Mouse (Mus musculus) spleen, postnatal 14 days (tissue): ENCODE measurements around the gene Mum1.

ENCODE experiments used
- DNase-seq, 2 experiments: peaks; one replicate each; pipeline ENCODE4 v3.0.0; 2021 to 2022; ENCODE audit warnings: low spot score in 2 of 2

The Mum1 gene

GRCm38 (mm10) chr10:80271186-80271843, 45.1 kb downstream of the Mum1 start:
- no peak for DNase-seq

- DNase-seq, result no peak
These were observed 45.8 kb downstream of the Mum1 start for GRCm38 (mm10) chr10:80271870-80272585.

GRCm38 (mm10) chr10:80273847-80274246, 47.6 kb downstream of the Mum1 start:
- DNase-seq, result no peak

- DNase-seq, result no peak
These were observed 50.0 kb downstream of the Mum1 start for GRCm38 (mm10) chr10:80276238-80276637.

- DNase-seq, result no peak
These were observed 52.2 kb downstream of the Mum1 start for GRCm38 (mm10) chr10:80278390-80278789.

GRCm38 (mm10) chr10:80279273-80279672, 53.0 kb downstream of the Mum1 start:
- no peak for DNase-seq

- no peak for DNase-seq
These were observed 55.1 kb downstream of the Mum1 start for GRCm38 (mm10) chr10:80281304-80281703.

GRCm38 (mm10) chr10:80281921-80282371, 55.7 kb downstream of the Mum1 start:
- no peak for DNase-seq

- DNase-seq, result no peak
These were observed 56.5 kb downstream of the Mum1 start for GRCm38 (mm10) chr10:80282481-80283441.

- no peak for DNase-seq
These were observed 59.2 kb downstream of the Mum1 start for GRCm38 (mm10) chr10:80285222-80286070.

- no peak for DNase-seq
These were observed 61.9 kb downstream of the Mum1 start for GRCm38 (mm10) chr10:80288097-80288496.

GRCm38 (mm10) chr10:80288657-80289056, 62.4 kb downstream of the Mum1 start:
- no peak for DNase-seq

- peak; percentile 87 to 94 for DNase-seq
These were observed 66.3 kb downstream of the Mum1 start, which contains the start of gene Rps15 for GRCm38 (mm10) chr10:80292251-80293146. TSS of gene Rps15 (plus strand) at chr10:80292453.

GRCm38 (mm10) chr10:80293325-80293724, 67.1 kb downstream of the Mum1 start:
- no peak for DNase-seq
